Mouse (Mus musculus) forebrain, embryonic 15.5 days (tissue): ENCODE results near the gene Ran. TPM values are rescaled to one million over a fixed set of nuclear protein-coding genes. Genes with fewer than 3 reads are reported as not detected.

Source experiments
- ATAC-seq: fragments of 200-750 bp; cut with Nextera tagmentation; replicated peaks from 2 replicates; pipeline ENCODE4 v1.8.0; 2017; ENCODE audit warnings: mild to moderate bottlenecking, moderate TSS enrichment, moderate library complexity
- H3K27ac ChIP-seq: fragments of 300-500 bp; sonication (generic); replicated peaks from 2 replicates; pipeline ENCODE4 v1.5.1; 2015; ENCODE audit warnings: mild to moderate bottlenecking, inconsistent platforms
- H3K27me3 ChIP-seq: fragments of 300-500 bp; sonication (generic); 2 replicates; pipeline ENCODE4 v1.6.1; 2015; ENCODE audit warnings: inconsistent platforms
- H3K36me3 ChIP-seq: fragments of 300-500 bp; sonication (generic); 2 replicates; pipeline ENCODE4 v1.6.1; 2015; ENCODE audit warnings: mild to moderate bottlenecking, inconsistent platforms
- H3K4me1 ChIP-seq: fragments of 300-500 bp; sonication (generic); 2 replicates; pipeline ENCODE4 v1.6.1; 2015; ENCODE audit warnings: inconsistent platforms
- H3K4me2 ChIP-seq: fragments of 300-500 bp; sonication (generic); replicated peaks from 2 replicates; pipeline ENCODE4 v1.6.1; 2015; ENCODE audit warnings: mild to moderate bottlenecking, inconsistent platforms
- H3K4me3 ChIP-seq: fragments of 300-500 bp; sonication (generic); 2 replicates; pipeline ENCODE4 v1.5.1; 2015; ENCODE audit warnings: mild to moderate bottlenecking, inconsistent platforms
- H3K9ac ChIP-seq: fragments of 300-500 bp; sonication (generic); replicated peaks from 2 replicates; pipeline ENCODE4 v1.6.1; 2015; ENCODE audit warnings: mild to moderate bottlenecking, inconsistent platforms
- H3K9me3 ChIP-seq: fragments of 300-500 bp; sonication (generic); 2 replicates; pipeline ENCODE4 v1.6.1; 2016; ENCODE audit warnings: inconsistent platforms
- WGBS: fragments of 180-500 bp; shearing (Covaris S2); methylation state at CpG from one replicate; pipeline ENCODE4 v1.1.7; 2015; ENCODE audit warnings: mixed read lengths; 5-methylcytosine and 5-hydroxymethylcytosine counted together
- polyA plus RNA-seq: library from polyadenylated mRNA; unstranded; fragments of >200 nt; fragmentation: Nextera tagmentation; extraction: Ambion mirVana; gene quantifications from 2 replicates; pipeline ENCODE4 v1.2.1, GENCODE M21; 2015

Gene Ran
- polyA plus RNA-seq, 1 experiment from 2014 or later, result 487 TPM

DNA sequence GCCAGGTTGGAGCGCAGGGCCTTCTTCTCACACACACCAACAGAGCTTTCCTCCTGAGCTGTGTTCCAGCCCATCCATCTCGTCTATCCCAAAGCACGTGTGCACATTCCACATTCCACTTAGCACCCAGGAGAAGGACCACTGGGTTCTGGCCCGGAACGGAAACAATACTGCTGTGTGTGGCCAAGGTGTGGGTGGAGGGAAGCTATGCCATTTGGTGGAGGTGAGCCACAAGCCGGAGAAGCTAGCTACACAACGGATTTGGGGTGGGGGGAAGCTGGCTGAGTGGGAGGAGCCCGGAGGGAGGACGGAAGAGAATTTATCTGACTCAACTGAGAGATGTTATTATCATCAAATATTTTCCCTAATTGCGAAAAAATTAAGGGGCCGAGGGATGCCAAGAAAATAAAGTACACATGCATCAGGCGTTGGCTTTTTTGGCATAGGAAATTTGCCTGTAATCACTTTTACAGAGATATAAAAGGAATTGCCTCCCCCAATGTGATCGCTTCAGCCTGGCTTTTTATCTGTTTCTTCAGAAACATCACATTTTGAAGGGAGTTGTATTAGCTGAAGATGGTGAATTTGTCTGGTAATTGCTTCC lies 47.5 kb downstream of the Ran start:
- H3K9me3 ChIP-seq, result no peaks in the 10 kb centered on the region
- no peaks in the 10 kb centered on the region for H3K36me3 ChIP-seq
- ATAC-seq, result no peak
- no peak overlapping the region for H3K9ac ChIP-seq
- H3K4me2 ChIP-seq, result no peak overlapping the region
- no peak overlapping the region for H3K27ac ChIP-seq
- WGBS, result 79% methylated on average over 13 of the region's 13 CpGs
- no peak overlapping the region for H3K4me3 ChIP-seq
- H3K27me3 ChIP-seq, result no peaks in the 10 kb centered on the region
- H3K4me1 ChIP-seq, result peaks cover 32% of the 10 kb centered on the region

GRCm38 (mm10) chr5:129071761-129072280 lies 52.0 kb downstream of the Ran start:
- H3K4me2 ChIP-seq, result no peak overlapping the region; the same call in 1 of the 2 replicates
- H3K4me3 ChIP-seq, result no peak overlapping the region
- H3K36me3 ChIP-seq, result no peaks in the 10 kb centered on the region
- H3K9ac ChIP-seq, result no peak overlapping the region
- no peaks in the 10 kb centered on the region for H3K27me3 ChIP-seq
- H3K9me3 ChIP-seq, result no peaks in the 10 kb centered on the region
- no peak; the same call in 1 of the 2 replicates for ATAC-seq
- H3K27ac ChIP-seq, result peak overlapping the region; percentile 88
- WGBS, result 53% methylated on average over 14 of the region's 14 CpGs
- peaks cover 24% of the 10 kb centered on the region for H3K4me1 ChIP-seq

- H3K4me2 ChIP-seq, result no peak overlapping the region
- no peaks in the 10 kb centered on the region for H3K36me3 ChIP-seq
- H3K27me3 ChIP-seq, result no peaks in the 10 kb centered on the region
- H3K4me1 ChIP-seq, result peaks cover 24% of the 10 kb centered on the region
- ATAC-seq, result no peak
- H3K4me3 ChIP-seq, result no peak overlapping the region
- H3K9me3 ChIP-seq, result no peaks in the 10 kb centered on the region
- no peak overlapping the region for H3K27ac ChIP-seq
- WGBS, result 68% methylated on average over 6 of the region's 6 CpGs
- H3K9ac ChIP-seq, result no peak overlapping the region
Observed at GRCm38 (mm10) chr5:129073404-129073803, 53.5 kb downstream of the Ran start.

Other genes starting within 250 kb of the Ran start
- gene Rimbp2, start 66.6 kb upstream of the Ran start, polyA plus RNA-seq, result 3.2 and 3.4 TPM in 2 replicates
- 15.3 and 21.3 TPM in 2 replicates for gene Stx2, start 11.5 kb upstream of the Ran start, polyA plus RNA-seq
- 0.09 and 0.20 TPM in 2 replicates for gene Adgrd1, start 76.7 kb downstream of the Ran start, polyA plus RNA-seq